Mouse (Mus musculus) heart, embryonic 13.5 days (tissue): ENCODE measurements around the gene 4930407I10Rik. TPM values are rescaled to one million over a fixed set of nuclear protein-coding genes. Genes with fewer than 3 reads are reported as not detected.

ENCODE experiments used
- ATAC-seq: fragments of 200-750 bp; cut with Nextera tagmentation; 2 replicates; pipeline ENCODE4 v1.8.0; 2017; ENCODE audit warnings: moderate TSS enrichment; ENCODE audit not compliant: insufficient number of reproducible peaks, low FRiP score, low TSS enrichment; ENCODE audit errors: extremely low read depth
- H3K27ac ChIP-seq: fragments of 300-500 bp; sonication (generic); replicated peaks from 2 replicates; pipeline ENCODE4 v1.5.1; 2015; ENCODE audit warnings: moderate library complexity, mild to moderate bottlenecking, inconsistent platforms
- H3K27me3 ChIP-seq: fragments of 300-500 bp; sonication (generic); replicated peaks from 2 replicates; pipeline ENCODE4 v1.6.1; 2015; ENCODE audit warnings: mild to moderate bottlenecking, inconsistent platforms
- H3K36me3 ChIP-seq: fragments of 300-500 bp; sonication (generic); 2 replicates; pipeline ENCODE4 v1.6.1; 2015; ENCODE audit warnings: mild to moderate bottlenecking, inconsistent platforms
- H3K4me1 ChIP-seq: fragments of 300-500 bp; sonication (generic); 2 replicates; pipeline ENCODE4 v1.6.1; 2015; ENCODE audit warnings: inconsistent platforms
- H3K4me2 ChIP-seq: fragments of 300-500 bp; sonication (generic); 2 replicates; pipeline ENCODE4 v1.6.1; 2015; ENCODE audit warnings: inconsistent platforms, mild to moderate bottlenecking, moderate library complexity
- H3K4me3 ChIP-seq: fragments of 300-500 bp; sonication (generic); 2 replicates; pipeline ENCODE4 v1.5.1; 2015; ENCODE audit warnings: moderate library complexity, mild to moderate bottlenecking, inconsistent platforms
- H3K9ac ChIP-seq: fragments of 300-500 bp; sonication (generic); 2 replicates; pipeline ENCODE4 v1.6.1; 2015; ENCODE audit warnings: inconsistent platforms, mild to moderate bottlenecking, moderate library complexity
- H3K9me3 ChIP-seq: fragments of 300-500 bp; sonication (generic); 2 replicates; pipeline ENCODE4 v1.6.1; 2016; ENCODE audit warnings: inconsistent platforms
- WGBS: fragments of 180-500 bp; shearing (Covaris S2); methylation state at CpG from one replicate; pipeline ENCODE4 v1.1.7; 2015; ENCODE audit warnings: mixed read lengths; 5-methylcytosine and 5-hydroxymethylcytosine counted together
- polyA plus RNA-seq: library from polyadenylated mRNA; unstranded; fragments of >200 nt; fragmentation: Nextera tagmentation; extraction: Ambion mirVana; gene quantifications from 2 replicates; pipeline ENCODE4 v1.2.1, GENCODE M21; 2015

The 4930407I10Rik gene
- polyA plus RNA-seq, 1 experiment from 2014 or later, result not detected

GRCm38 (mm10) chr15:82027276-82027675, 31.7 kb upstream of the 4930407I10Rik start:
- H3K27me3 ChIP-seq, result no peaks in the 10 kb centered on the region
- H3K4me2 ChIP-seq, result no peak overlapping the region
- 88% methylated on average over 7 of the region's 7 CpGs for WGBS
- no peak overlapping the region for H3K27ac ChIP-seq
- no peak overlapping the region for H3K9ac ChIP-seq
- no peak overlapping the region for H3K4me3 ChIP-seq
- H3K4me1 ChIP-seq, result 0 out of 2 replicates have a peak, but pooled peaks cover 3% of the 10 kb centered on the region
- peaks cover 100% of the 10 kb centered on the region for H3K36me3 ChIP-seq
- no peak for ATAC-seq
- no peaks in the 10 kb centered on the region for H3K9me3 ChIP-seq

- 88% methylated on average over 7 of the region's 7 CpGs for WGBS
- H3K4me3 ChIP-seq, result no peak overlapping the region
- no peaks in the 10 kb centered on the region for H3K9me3 ChIP-seq
- ATAC-seq, result no peak
- no peak overlapping the region for H3K4me2 ChIP-seq
- 0 out of 2 replicates have a peak, but pooled peaks cover under 1% of the 10 kb centered on the region for H3K4me1 ChIP-seq
- no peak overlapping the region for H3K27ac ChIP-seq
- peaks cover 98% of the 10 kb centered on the region for H3K36me3 ChIP-seq
- no peaks in the 10 kb centered on the region for H3K27me3 ChIP-seq
- no peak overlapping the region for H3K9ac ChIP-seq
Measured at GRCm38 (mm10) chr15:82027726-82028125, 31.2 kb upstream of the 4930407I10Rik start.

- 85% methylated on average over 7 of the region's 7 CpGs for WGBS
- Histone ChIP-seq H3K9me3 (no peaks in the 10 kb centered on the region), H3K4me3 (no peak overlapping the region), H3K4me1 (no peaks in the 10 kb centered on the region), H3K4me2 (no peak overlapping the region), H3K27ac (no peak overlapping the region), H3K9ac (no peak overlapping the region), H3K36me3 (peaks cover 91% of the 10 kb centered on the region), H3K27me3 (no peaks in the 10 kb centered on the region)
- no peak for ATAC-seq
Measured at GRCm38 (mm10) chr15:82032386-82032785, 26.6 kb upstream of the 4930407I10Rik start.

- H3K27ac ChIP-seq, result no peak within 1 kb of the TSS
- H3K36me3 ChIP-seq, result peaks cover 91% of the 10 kb centered on the region
- H3K4me2 ChIP-seq, result no peak within 1 kb of the TSS
- H3K27me3 ChIP-seq, result no peaks in the 10 kb centered on the region
- 87% methylated on average over 4 of the region's 4 CpGs for WGBS
- H3K4me1 ChIP-seq, result no peaks in the 10 kb centered on the region
- no peak within 1 kb of the TSS for H3K4me3 ChIP-seq
- ATAC-seq, result no peak
- no peak within 1 kb of the TSS for H3K9ac ChIP-seq
- H3K9me3 ChIP-seq, result no peaks in the 10 kb centered on the region
Measured at GRCm38 (mm10) chr15:82033762-82034161, 25.2 kb upstream of the 4930407I10Rik start, which contains the start of gene Desi1. Gene Desi1 (minus strand): TSS chr15:82033862.

GRCm38 (mm10) chr15:82035904-82036689, 22.9 kb upstream of the 4930407I10Rik start:
- no peaks in the 10 kb centered on the region for H3K4me1 ChIP-seq
- H3K9me3 ChIP-seq, result no peaks in the 10 kb centered on the region
- 76% methylated on average over 12 of the region's 12 CpGs for WGBS
- ATAC-seq, result no peak
- no peak overlapping the region for H3K27ac ChIP-seq
- H3K4me3 ChIP-seq, result no peak overlapping the region
- H3K27me3 ChIP-seq, result no peaks in the 10 kb centered on the region
- H3K4me2 ChIP-seq, result no peak overlapping the region
- peaks cover 88% of the 10 kb centered on the region for H3K36me3 ChIP-seq
- H3K9ac ChIP-seq, result no peak overlapping the region

- Histone ChIP-seq H3K9ac (no peak overlapping the region), H3K27ac (no peak overlapping the region), H3K9me3 (no peaks in the 10 kb centered on the region), H3K4me3 (no peak overlapping the region), H3K4me1 (peaks cover 11% of the 10 kb centered on the region), H3K4me2 (no peak overlapping the region), H3K27me3 (no peaks in the 10 kb centered on the region), H3K36me3 (peaks cover 68% of the 10 kb centered on the region)
- ATAC-seq, result no peak
- WGBS, result 100% methylated on average over 1 of the region's 1 CpGs
Measured at GRCm38 (mm10) chr15:82040650-82041049, 18.3 kb upstream of the 4930407I10Rik start.

- 94% methylated on average over 7 of the region's 7 CpGs for WGBS
- H3K4me2 ChIP-seq, result no peak overlapping the region
Measured at GRCm38 (mm10) chr15:82044166-82044784, 14.7 kb upstream of the 4930407I10Rik start.

GRCm38 (mm10) chr15:82046246-82046891, 12.6 kb upstream of the 4930407I10Rik start:
- peaks cover 20% of the 10 kb centered on the region for H3K4me1 ChIP-seq
- 3% methylated on average over 26 of the region's 26 CpGs for WGBS
- peaks cover 17% of the 10 kb centered on the region for H3K36me3 ChIP-seq
- H3K4me2 ChIP-seq, result peak overlapping the region; percentile 95
- ATAC-seq, result no peak
- peak overlapping the region; percentile 100 for H3K4me3 ChIP-seq
- peak overlapping the region; percentile 97 for H3K9ac ChIP-seq
- H3K9me3 ChIP-seq, result no peaks in the 10 kb centered on the region
- H3K27me3 ChIP-seq, result peaks cover 24% of the 10 kb centered on the region
- H3K27ac ChIP-seq, result peak overlapping the region; percentile 93

More at GRCm38 (mm10) chr15:82044166-82044784, 14.7 kb upstream of the 4930407I10Rik start:
- Histone ChIP-seq H3K27me3 (peaks cover 12% of the 10 kb centered on the region), H3K27ac (no peak overlapping the region), H3K4me1 (peaks cover 20% of the 10 kb centered on the region), H3K36me3 (peaks cover 33% of the 10 kb centered on the region), H3K9ac (no peak overlapping the region), H3K9me3 (no peaks in the 10 kb centered on the region), H3K4me3 (no peak overlapping the region)
- no peak for ATAC-seq

- H3K9me3 ChIP-seq, result no peaks in the 10 kb centered on the region
- peak within 1 kb of the TSS; percentile 97 for H3K9ac ChIP-seq
- H3K4me3 ChIP-seq, result peak within 1 kb of the TSS; percentile 100
- H3K27ac ChIP-seq, result peak within 1 kb of the TSS; percentile 93
- H3K4me2 ChIP-seq, result peak within 1 kb of the TSS; percentile 95
- H3K36me3 ChIP-seq, result peaks cover 16% of the 10 kb centered on the region
- peak; percentile 68; the same call in 1 of the 2 replicates for ATAC-seq
- WGBS, result under 1% methylated on average over 74 of the region's 74 CpGs
- peaks cover 24% of the 10 kb centered on the region for H3K27me3 ChIP-seq
- H3K4me1 ChIP-seq, result peaks cover 20% of the 10 kb centered on the region
Measured at GRCm38 (mm10) chr15:82047080-82047883, 11.7 kb upstream of the 4930407I10Rik start, which contains the start of gene Snu13. Gene Snu13 (minus strand): TSS chr15:82047598.

GRCm38 (mm10) chr15:82052544-82052943, 6.4 kb upstream of the 4930407I10Rik start:
- no peak overlapping the region for H3K4me2 ChIP-seq
- peaks cover 31% of the 10 kb centered on the region for H3K27me3 ChIP-seq
- ATAC-seq, result no peak
- no peaks in the 10 kb centered on the region for H3K9me3 ChIP-seq
- H3K4me1 ChIP-seq, result no peaks in the 10 kb centered on the region
- H3K9ac ChIP-seq, result no peak overlapping the region
- H3K27ac ChIP-seq, result no peak overlapping the region
- WGBS, result 63% methylated on average over 5 of the region's 5 CpGs
- no peaks in the 10 kb centered on the region for H3K36me3 ChIP-seq
- H3K4me3 ChIP-seq, result no peak overlapping the region
